In genomic region chr9:22679485-22679884, GRCm38 (mm10) we compare ENCODE assay signal across 19 mouse cellular contexts.
DNase-seq lines count a peak whose midpoint lies in the region; ATAC-seq lines count a peak whose summit lies in the region.
"Had no signal": no experiment of that assay in that cellular context is flagged by ENCODE, and none has a peak within 500 bp of the region (broad histone marks: within the 10 kb centered on the region; RNA-seq: fewer than 3 reads in every experiment).

No protein-coding gene starts in this region.

- no peak for ATAC-seq in CD4-positive, CD25-positive, alpha-beta regulatory T cell, adult 4 months
- ATAC-seq in midbrain, embryonic 11.5 days (ENCODE audit: low FRiP score) = no peak
- ATAC-seq in midbrain, embryonic 15.5 days (replicated peaks) = no peak; the same call in 1 of the 2 replicates
- ATAC-seq in granulocyte monocyte progenitor cell, adult 5-6 weeks (replicated peaks; ENCODE audit: poor library complexity, severe bottlenecking) = peak; percentile 64

- no peak overlapping the region for H3K4me2 ChIP-seq in midbrain, embryonic 11.5 days
- H3K4me2 ChIP-seq in midbrain, embryonic 15.5 days = no peak overlapping the region
- H3K4me2 ChIP-seq: forebrain, embryonic 12.5 days; heart, embryonic 12.5 days; hindbrain, embryonic 15.5 days; limb, embryonic 12.5 days; midbrain, embryonic 12.5 days had no signal

- H3K4me1 ChIP-seq in midbrain, embryonic 11.5 days (ENCODE audit: control insufficient read depth, insufficient read depth, low read length) = no peaks in the 10 kb centered on the region; the same call in 1 of the 2 replicates
- no peaks in the 10 kb centered on the region for H3K4me1 ChIP-seq in midbrain, embryonic 15.5 days
- H3K4me1 ChIP-seq: forebrain, embryonic 12.5 days; heart, embryonic 12.5 days; limb, embryonic 12.5 days; midbrain, embryonic 12.5 days had no signal

- H3K36me3 ChIP-seq in midbrain, embryonic 11.5 days (ENCODE audit: control insufficient read depth, insufficient read depth, low read length) = no peaks in the 10 kb centered on the region
- H3K36me3 ChIP-seq in midbrain, embryonic 15.5 days (replicated peaks) = no peaks in the 10 kb centered on the region
- H3K36me3 ChIP-seq: forebrain, embryonic 12.5 days; heart, embryonic 12.5 days; hindbrain, embryonic 15.5 days; limb, embryonic 12.5 days; midbrain, embryonic 12.5 days had no signal

- H3K27me3 ChIP-seq in midbrain, embryonic 11.5 days (ENCODE audit: control insufficient read depth, insufficient read depth, low read length) = no peaks in the 10 kb centered on the region
- H3K27me3 ChIP-seq in midbrain, embryonic 15.5 days (replicated peaks) = no peaks in the 10 kb centered on the region
- H3K27me3 ChIP-seq: forebrain, embryonic 12.5 days; heart, embryonic 12.5 days; hindbrain, embryonic 15.5 days; limb, embryonic 12.5 days; midbrain, embryonic 12.5 days had no signal

- H3K9ac ChIP-seq in midbrain, embryonic 11.5 days (ENCODE audit: low read length) = no peak overlapping the region
- no peak overlapping the region for H3K9ac ChIP-seq in midbrain, embryonic 15.5 days
- H3K9ac ChIP-seq: forebrain, embryonic 12.5 days; heart, embryonic 12.5 days; hindbrain, embryonic 15.5 days; limb, embryonic 12.5 days; midbrain, embryonic 12.5 days had no signal

- H3K9me3 ChIP-seq in midbrain, embryonic 11.5 days (ENCODE audit: control insufficient read depth, low read length) = no peaks in the 10 kb centered on the region
- no peaks in the 10 kb centered on the region for H3K9me3 ChIP-seq in midbrain, embryonic 15.5 days
- H3K9me3 ChIP-seq: forebrain, embryonic 12.5 days; heart, embryonic 12.5 days; hindbrain, embryonic 15.5 days; limb, embryonic 12.5 days; midbrain, embryonic 12.5 days had no signal

- no peak overlapping the region for H3K4me3 ChIP-seq in midbrain, embryonic 11.5 days (ENCODE audit: low read depth, low read length)
- no peak overlapping the region for H3K4me3 ChIP-seq in midbrain, embryonic 15.5 days
- H3K4me3 ChIP-seq: forebrain, embryonic 12.5 days; heart, embryonic 12.5 days; hindbrain, embryonic 15.5 days; limb, embryonic 12.5 days; midbrain, embryonic 12.5 days had no signal

- 90% methylated on average over 4 of the region's 4 CpGs for WGBS in midbrain, embryonic 11.5 days
- 82% methylated on average over 4 of the region's 4 CpGs for WGBS in midbrain, embryonic 15.5 days

- H3K27ac ChIP-seq in midbrain, embryonic 11.5 days (ENCODE audit: low read depth, low read length) = no peak overlapping the region
- no peak overlapping the region for H3K27ac ChIP-seq in midbrain, embryonic 15.5 days
- H3K27ac ChIP-seq: forebrain, embryonic 12.5 days; hindbrain, embryonic 15.5 days; limb, embryonic 12.5 days; midbrain, embryonic 12.5 days had no signal

- peak; percentile 3 for DNase-seq in CD4-positive, CD25-positive, alpha-beta regulatory T cell, adult 2 months (ENCODE audit: low read depth, low spot score)
- peak; percentile 68 for DNase-seq in midbrain, embryonic 11.5 days (ENCODE audit: low spot score, missing footprints)
- DNase-seq in retina, embryonic 14.5 days (ENCODE audit: low spot score) = peak; percentile 16
- DNase-seq in ovary, postnatal 36 days (ENCODE audit: low spot score) = no peak
- no peak for DNase-seq in cerebellum, adult 11-12 months
- DNase-seq: cerebellum, postnatal 25 days; gastrocnemius, postnatal 25 days; kidney, adult 18-20 months; kidney, postnatal 25 days; lung, postnatal 36 days; right cerebral cortex, postnatal 25 days had no signal

Comparison
In these comparisons a context has a peak if more than half of its experiments do, and no peak if none do; other contexts are left out.
1. DNase-seq: peak in CD4-positive, CD25-positive, alpha-beta regulatory T cell, adult 2 months (single experiment), midbrain, embryonic 11.5 days (single experiment) and retina, embryonic 14.5 days (single experiment); none in ovary, postnatal 36 days (single experiment) and cerebellum, adult 11-12 months (single experiment).